Mouse (Mus musculus): ENCODE measurements around the gene Mylpf.
"Not testable (repeated sequence)": the region's sequence is repeated elsewhere in the genome, so short reads cannot be mapped to it uniquely, and the experiment has no call there.

Mylpf gene

DNA sequence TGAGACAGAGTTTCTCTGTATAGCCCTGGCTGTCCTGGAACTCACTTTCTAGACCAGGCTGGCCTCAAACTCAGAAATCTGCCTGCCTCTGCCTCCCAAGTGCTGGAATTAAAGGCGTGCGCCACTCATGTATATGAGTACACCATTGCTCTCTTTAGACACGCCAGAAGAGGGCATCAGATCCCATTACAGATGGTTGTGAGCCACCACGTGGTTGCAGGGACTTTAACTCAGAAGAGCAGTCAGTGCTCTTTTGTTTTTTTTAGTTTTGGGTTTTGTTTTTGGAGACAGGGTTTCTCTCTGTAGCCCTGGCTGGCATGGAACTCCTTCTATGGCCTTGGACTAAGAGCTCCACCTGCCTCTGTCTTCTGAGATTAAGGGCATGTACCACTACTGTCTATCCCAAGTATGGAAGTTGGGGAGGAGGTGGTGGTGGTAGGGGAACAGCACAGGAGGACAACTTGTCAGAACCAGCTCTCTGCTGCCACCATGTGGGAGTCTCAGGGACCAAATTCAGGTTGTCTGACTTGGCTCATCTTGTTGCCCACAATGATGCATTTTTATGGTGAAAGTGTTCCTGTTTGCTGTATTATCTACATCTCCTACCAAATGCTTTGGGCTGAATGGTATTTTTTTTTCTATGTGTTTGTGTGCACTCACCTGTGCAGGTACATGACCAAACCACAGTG lies 20.1 kb downstream of the Mylpf start:
- DNase-seq = peak; percentile 73 to 86

GRCm38 (mm10) chr7:127231376-127231775 lies 22.7 kb downstream of the Mylpf start:
- no peak for DNase-seq

DNA sequence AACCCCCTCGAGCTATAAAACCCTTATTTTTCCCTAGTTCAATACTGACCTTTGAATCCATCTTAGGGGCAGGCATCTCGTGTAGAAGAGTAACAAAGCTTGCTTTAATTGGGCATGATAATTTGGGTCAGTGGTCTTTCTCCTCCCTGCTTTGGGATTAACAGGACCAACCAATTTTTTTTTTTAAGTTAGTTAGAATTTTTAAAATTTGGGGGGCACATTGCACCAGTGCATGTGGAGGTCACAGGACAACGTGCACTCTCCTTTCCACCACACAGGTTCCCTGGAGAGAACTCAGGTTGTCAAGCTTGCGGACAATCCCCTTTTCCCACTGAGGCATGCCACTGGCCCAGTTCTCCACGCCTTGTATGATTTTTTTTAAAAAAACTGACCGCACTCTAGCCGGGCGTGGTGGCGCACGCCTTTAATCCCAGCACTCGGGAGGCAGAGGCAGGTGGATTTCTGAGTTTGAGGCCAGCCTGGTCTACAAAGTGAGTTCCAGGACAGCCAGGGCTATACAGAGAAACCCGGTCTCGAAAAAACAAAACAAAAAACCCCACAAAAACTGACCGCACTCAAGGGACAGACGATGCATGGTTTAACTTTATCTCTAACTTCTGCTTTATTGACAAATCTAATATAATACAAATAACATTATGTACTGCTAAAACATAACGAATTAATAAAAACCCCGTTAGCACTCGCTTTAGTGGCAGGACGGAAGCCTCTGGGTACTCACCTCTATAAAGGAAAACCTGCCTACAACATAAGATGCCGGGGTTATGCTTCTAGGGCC lies 23.3 kb downstream of the Mylpf start:
- DNase-seq = no peak

- peak; percentile 80 to 84 for DNase-seq
These were observed 24.1 kb downstream of the Mylpf start, which contains the start of the genes Zfp553 and Sept1 for GRCm38 (mm10) chr7:127232622-127233367. TSS of gene Zfp553 (plus strand) at chr7:127233061. TSS of gene Sept1 (minus strand) at chr7:127233130.

DNA sequence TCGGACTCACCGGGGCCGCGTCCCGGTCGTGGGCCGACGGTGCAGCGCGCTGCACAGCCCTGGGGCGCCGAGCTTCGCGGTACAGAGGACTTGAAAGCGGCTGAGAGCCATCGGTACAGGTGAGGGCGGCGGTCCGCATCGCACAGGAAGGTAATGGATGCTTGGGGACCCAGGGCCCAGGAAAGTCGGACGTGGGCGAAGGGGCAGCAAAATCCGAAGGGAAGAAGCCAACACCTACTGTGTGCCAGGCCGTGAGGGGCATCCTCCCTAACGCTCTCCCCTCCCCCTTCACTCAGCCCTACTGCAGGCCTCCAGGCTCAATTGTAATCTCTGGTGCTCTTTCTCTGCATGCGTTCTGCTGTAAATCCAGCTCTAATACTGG lies 24.7 kb downstream of the Mylpf start:
- peak in 1 of 2 experiments; percentile 30 for DNase-seq

DNA sequence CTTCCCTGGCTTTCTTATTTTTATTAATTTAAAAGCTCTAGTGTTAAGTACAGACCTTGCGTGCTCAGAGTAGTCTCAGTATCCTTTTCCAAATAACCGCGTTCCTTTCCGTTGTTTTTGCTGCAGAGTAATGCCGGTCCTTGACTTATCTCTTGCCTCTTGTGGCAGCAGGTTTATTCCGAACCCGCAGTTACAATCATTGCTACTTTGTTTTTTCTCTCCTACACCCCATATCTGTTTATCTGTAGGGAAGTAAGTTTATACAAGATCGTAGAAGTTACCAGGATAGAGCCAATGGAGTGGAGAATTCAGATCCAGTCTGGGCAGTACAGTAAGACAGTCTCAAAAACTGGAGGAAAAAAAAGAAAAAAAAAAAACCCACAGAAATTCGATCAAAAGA lies 25.1 kb downstream of the Mylpf start:
- DNase-seq = no peak

DNA sequence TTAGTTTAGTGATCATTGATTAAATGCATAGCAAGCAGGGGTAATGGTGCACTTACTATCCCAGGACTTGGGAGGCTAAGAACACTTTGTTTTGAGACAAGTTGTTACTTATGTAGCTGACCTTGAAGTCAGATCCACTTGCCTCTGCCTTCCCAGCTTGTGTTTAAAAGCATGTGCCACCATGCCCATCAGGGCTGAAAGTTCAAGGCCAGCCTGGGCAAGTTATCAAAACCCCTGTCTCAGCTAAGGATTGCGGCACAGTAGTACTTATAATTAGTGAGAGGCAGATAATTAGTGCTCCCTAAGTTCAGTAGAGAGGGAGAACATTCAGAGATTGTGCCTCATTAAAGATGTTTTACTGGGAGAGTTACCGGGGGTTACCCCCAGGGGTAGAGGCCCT lies 26.1 kb downstream of the Mylpf start:
- no peak for DNase-seq

DNA sequence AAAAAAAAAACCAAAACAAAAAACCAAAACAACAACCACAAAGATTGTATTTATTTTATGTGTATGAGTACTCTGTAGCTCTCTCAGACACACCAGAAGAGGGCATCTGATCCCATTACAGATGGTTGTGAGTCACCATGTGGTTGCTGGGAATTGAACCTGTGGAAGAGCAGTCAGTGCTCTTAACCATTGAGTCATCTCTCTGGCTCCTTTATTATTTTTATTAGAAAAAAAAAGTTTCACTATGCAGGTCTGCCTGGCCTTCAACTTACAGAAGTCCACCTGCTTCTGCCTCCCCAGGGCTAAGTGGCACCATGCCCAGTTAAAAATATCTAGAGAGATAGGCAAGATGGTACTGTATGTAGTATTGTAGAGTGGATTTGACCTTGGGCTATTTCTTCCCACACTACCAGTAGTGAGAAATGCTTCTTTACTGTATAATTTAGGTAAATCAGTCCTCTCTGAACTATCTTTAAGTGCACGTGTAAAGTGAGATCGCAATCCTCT lies 34.7 kb downstream of the Mylpf start:
- DNase-seq = no peak

DNA sequence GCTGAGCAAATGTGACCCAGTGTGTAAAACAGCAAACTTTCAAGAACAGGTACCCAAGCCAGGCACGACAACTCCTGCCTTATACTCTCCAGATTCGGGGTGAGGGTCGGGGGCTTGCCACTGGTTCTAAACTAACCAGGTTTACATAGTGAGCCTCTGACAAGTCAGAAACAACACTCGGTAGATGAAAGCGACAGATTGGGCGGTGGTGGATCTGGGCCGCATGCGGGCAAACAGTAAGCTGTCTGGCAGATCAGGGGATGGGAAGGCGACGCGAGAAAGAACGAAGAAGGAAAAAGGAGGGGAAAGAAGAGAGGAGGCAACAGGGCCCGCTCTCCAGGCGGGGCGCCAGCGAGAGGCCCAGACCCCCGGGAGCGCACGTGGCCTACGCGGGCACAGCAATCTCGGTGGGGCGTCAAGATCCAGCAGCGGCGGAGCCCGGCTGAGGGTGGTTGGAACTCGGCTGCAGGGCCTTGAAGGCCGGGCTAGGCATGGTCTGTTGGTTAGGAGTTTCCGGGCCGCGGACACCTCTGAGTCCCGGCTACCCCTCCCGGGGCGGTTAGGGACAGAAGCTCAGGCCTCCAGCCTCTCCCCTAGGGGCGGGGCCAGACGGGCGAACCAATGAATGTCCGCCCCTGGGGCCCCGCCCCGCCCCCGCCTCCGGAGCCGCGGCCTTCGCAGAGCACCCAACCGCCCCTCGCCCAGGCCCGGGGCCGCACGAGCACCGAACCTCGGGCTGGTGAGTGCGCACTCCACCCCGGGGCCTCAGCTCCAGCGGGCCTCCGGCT lies 35.4 kb downstream of the Mylpf start, which contains the start of gene Zfp771:
TSS of gene Zfp771 (plus strand) at position 405 of the 788 bp plus-strand sequence.
- DNase-seq = peak; percentile 96 to 97

- no peak for DNase-seq
These were observed 36.2 kb downstream of the Mylpf start for GRCm38 (mm10) chr7:127244658-127245510.

DNA sequence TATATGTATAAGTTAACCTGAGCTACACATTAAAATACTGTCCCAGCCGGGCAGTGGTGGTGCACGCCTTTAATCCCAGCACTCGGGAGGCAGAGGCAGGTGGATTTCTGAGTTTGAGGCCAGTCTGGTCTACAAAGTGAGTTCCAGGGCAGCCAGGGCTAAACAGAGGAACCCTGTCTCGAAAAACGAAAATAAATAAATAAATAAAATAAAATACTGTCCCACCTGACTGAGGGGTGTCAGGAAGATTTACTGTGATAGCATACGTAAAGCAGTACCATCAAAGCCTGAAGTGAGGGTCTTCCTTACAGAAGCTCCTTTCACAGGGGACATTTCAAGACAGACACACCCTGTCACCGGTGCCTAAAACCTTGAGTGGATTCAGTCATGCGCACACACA lies 41.8 kb downstream of the Mylpf start:
- not testable (repeated sequence) for DNase-seq

- no peak for DNase-seq
These were observed 43.7 kb downstream of the Mylpf start for GRCm38 (mm10) chr7:127252414-127252813.

DNA sequence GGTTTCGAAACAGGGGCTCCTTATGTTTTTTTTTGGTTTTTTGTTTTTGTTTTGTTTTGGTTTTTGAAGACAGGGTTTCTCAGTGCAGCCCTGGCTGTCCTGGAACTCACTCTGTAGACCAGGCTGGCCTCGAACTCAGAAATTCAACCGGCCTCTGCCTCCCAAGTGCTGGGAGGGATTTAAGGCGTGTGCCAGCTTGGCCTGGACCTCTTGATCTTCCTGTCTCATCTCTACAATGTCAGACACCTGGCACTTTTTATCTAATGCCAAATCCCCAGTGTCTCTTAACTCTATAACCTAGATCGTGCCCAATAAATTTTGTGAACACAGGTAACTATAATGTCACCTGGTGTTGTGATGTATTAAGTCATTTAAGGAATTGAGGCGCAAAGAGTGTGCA lies 44.7 kb downstream of the Mylpf start:
- DNase-seq = no peak

GRCm38 (mm10) chr7:127253821-127254769 lies 45.4 kb downstream of the Mylpf start:
- peak; percentile 93 to 94 for DNase-seq

GRCm38 (mm10) chr7:127255008-127255407 lies 46.3 kb downstream of the Mylpf start:
- no peak for DNase-seq

- no peak for DNase-seq
These were observed 47.3 kb downstream of the Mylpf start for GRCm38 (mm10) chr7:127255965-127256364.

DNA sequence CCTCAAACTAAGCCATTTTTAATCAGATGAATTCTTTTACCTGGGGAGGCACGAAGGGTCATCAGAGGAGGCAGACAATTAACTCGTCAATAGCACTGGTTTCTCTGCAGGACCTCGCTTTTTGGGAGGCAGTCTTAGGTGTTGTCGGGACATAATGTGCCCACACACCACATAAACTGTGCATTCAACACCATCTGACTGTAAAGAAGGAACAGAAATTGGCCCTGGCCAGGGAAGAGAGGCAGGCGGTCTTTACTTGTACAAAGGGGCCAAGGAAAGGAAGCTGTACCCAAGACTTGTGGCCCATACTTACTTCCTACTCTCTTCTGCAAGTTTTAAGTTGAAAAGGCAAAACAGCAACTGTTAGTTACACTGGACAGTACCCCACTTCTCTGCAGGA lies 47.8 kb downstream of the Mylpf start:
- DNase-seq = no peak

DNA sequence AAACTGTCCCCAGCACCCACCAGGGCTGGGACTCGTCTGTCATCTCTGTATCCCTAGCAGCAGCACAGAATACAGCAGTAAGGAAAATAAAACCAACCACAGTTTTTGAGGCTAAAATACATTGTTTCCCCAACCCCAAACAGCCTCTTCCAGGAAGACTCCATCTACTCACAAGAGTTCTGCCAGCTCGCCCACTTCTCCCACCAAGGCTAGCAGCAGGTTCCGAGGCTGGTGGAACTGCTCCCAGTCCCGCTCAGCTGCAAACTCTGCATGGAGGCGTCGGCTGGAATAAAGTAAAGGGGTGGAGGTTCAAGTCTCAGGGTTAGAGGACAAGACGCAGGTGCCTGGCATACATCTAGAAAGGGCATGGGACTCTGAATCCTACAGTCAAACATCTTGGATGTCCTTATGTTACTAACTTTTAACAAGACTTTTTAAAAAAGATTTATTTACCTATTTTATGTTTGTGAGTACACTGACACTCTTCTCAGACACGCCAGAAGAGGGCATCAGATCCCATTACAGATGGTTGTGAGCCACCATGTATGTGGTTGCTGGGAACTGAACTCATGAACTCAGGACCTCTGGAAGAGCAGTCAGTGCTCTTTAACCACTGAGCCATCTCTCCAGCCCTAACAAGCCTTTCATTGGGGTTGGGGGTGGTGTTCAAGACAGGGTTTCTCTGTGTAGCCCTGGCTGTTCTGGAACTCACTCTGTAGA lies 50.7 kb downstream of the Mylpf start:
- DNase-seq = no peak

DNA sequence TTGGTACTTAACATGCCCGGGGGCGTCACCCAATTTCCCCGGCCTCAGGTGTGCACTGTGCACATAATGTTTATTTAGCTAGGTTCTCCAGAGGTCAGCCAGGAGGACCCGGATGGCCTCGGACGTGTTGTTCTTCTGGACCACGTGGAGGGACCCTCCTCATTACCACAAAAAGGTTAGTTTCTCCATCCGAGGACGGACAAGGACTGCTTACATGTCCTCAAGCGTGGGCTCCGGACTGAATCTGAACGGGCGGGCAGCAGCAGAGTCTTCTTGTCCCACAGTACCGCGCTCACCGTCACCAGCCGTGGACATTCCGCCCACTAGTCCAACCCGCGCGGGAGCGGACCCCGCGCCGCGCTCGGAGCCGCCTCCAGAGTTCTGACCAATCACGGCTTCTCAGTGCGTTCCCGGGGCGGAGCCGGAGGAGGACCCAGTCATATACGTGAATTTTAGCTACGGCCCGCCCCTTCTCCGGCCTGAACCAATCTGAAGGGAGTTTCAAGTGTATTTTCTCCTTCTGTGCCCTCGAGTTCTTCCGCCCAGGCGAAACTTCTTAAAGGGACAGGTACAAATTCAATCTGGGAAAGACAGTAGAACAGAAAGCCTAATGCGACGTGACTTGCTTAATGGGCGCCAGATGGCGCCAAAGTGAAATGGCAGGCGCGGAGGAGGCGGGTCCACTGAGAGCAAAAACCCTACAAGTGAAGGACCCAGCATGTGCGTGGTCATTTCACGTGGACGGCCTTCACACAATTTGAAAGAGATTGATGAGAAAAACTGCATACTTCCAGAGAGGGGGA lies 51.8 kb downstream of the Mylpf start, which contains the start of gene Dctpp1:
TSS of gene Dctpp1 (minus strand) at position 401 of the 803 bp plus-strand sequence.
- peak; percentile 99 for DNase-seq
